Mouse (Mus musculus) embryonic facial prominence, embryonic 15.5 days (tissue): ENCODE results near the gene Tcp11l1. TPM values are rescaled to one million over a fixed set of nuclear protein-coding genes. Genes with fewer than 3 reads are reported as not detected.
A peak's percentile ranks its signal among the peaks of the same experiment; 100 is the strongest.

Experiments
- ATAC-seq: fragments of 200-750 bp; cut with Nextera tagmentation; 2 replicates; pipeline ENCODE4 v1.8.0; 2017; ENCODE audit warnings: low read depth, moderate TSS enrichment; ENCODE audit not compliant: insufficient number of reproducible peaks, low FRiP score, low TSS enrichment
- H3K27ac ChIP-seq: fragments of 300-500 bp; sonication (generic); replicated peaks from 2 replicates; pipeline ENCODE4 v1.5.1; 2015; ENCODE audit warnings: mild to moderate bottlenecking, inconsistent platforms
- H3K27me3 ChIP-seq: fragments of 300-500 bp; sonication (generic); 2 replicates; pipeline ENCODE4 v1.6.1; 2015; ENCODE audit warnings: inconsistent platforms
- H3K36me3 ChIP-seq: fragments of 300-500 bp; sonication (generic); 2 replicates; pipeline ENCODE4 v1.6.1; 2015; ENCODE audit warnings: mild to moderate bottlenecking, inconsistent platforms
- H3K4me1 ChIP-seq: fragments of 300-500 bp; sonication (generic); 2 replicates; pipeline ENCODE4 v1.6.1; 2015; ENCODE audit warnings: inconsistent platforms
- H3K4me2 ChIP-seq: fragments of 300-500 bp; sonication (generic); replicated peaks from 2 replicates; pipeline ENCODE4 v1.6.1; 2015; ENCODE audit warnings: mild to moderate bottlenecking, inconsistent platforms
- H3K4me3 ChIP-seq: fragments of 300-500 bp; sonication (generic); replicated peaks from 2 replicates; pipeline ENCODE4 v1.5.1; 2015; ENCODE audit warnings: mild to moderate bottlenecking, inconsistent platforms
- H3K9ac ChIP-seq: fragments of 300-500 bp; sonication (generic); 2 replicates; pipeline ENCODE4 v1.6.1; 2015; ENCODE audit warnings: inconsistent platforms
- H3K9me3 ChIP-seq: fragments of 300-500 bp; sonication (generic); replicated peaks from 2 replicates; pipeline ENCODE4 v1.6.1; 2016; ENCODE audit warnings: inconsistent platforms
- WGBS: fragments of 180-500 bp; shearing (Covaris S2); methylation state at CpG from one replicate; pipeline ENCODE4 v1.1.7; 2015; 5-methylcytosine and 5-hydroxymethylcytosine counted together
- polyA plus RNA-seq: library from polyadenylated mRNA; unstranded; fragments of >200 nt; fragmentation: Nextera tagmentation; extraction: Ambion mirVana; gene quantifications from 2 replicates; pipeline ENCODE4 v1.2.1, GENCODE M21; 2015

The Tcp11l1 gene
- polyA plus RNA-seq, 1 experiment from 2014 or later, result 41.4 TPM

DNA sequence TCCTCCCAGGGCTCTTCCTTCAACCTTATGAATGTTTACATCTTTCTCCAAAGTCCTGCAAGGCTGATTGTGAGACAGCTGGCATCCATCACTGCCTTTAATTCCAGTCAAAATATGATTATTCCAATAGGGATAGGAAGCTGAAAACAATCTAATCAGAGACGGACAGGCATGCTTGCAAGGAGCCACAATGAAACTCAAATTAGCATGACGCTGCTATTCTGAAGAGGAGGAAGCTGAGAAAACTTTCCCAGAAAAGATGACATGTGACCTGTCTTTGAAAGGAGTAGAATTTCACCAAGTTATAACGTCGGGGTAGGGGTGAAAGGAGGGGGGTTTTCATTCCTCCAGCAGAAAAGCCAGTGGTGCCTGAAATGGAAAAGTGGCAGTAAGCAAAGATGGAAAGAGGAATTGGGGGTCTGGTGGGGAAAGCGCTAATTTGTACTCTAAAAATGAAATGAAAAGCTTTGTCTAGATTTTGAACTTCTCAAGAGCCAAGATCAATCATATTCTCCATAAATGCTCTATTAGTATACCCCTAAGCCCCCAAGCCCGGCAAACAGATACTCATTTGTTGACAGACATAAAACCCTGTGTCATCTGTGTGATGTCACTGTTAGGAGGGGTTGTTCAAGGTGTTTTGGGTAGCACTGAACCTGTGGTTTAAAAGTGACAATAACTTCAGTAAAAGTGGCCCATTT, 1.1 kb downstream of the Tcp11l1 start:
- no peak overlapping the region for H3K9ac ChIP-seq
- peak overlapping the region; percentile 78 for H3K4me3 ChIP-seq
- 19% methylated on average over 6 of the region's 6 CpGs for WGBS
- H3K4me2 ChIP-seq, result peak overlapping the region; percentile 71
- no peak overlapping the region for H3K27ac ChIP-seq
- ATAC-seq, result no peak
- H3K9me3 ChIP-seq, result no peaks in the 10 kb centered on the region
- peaks cover 13% of the 10 kb centered on the region; the same call in 1 of the 2 replicates for H3K4me1 ChIP-seq
- peaks cover 1% of the 10 kb centered on the region; the same call in 1 of the 2 replicates for H3K36me3 ChIP-seq
- H3K27me3 ChIP-seq, result no peaks in the 10 kb centered on the region

DNA sequence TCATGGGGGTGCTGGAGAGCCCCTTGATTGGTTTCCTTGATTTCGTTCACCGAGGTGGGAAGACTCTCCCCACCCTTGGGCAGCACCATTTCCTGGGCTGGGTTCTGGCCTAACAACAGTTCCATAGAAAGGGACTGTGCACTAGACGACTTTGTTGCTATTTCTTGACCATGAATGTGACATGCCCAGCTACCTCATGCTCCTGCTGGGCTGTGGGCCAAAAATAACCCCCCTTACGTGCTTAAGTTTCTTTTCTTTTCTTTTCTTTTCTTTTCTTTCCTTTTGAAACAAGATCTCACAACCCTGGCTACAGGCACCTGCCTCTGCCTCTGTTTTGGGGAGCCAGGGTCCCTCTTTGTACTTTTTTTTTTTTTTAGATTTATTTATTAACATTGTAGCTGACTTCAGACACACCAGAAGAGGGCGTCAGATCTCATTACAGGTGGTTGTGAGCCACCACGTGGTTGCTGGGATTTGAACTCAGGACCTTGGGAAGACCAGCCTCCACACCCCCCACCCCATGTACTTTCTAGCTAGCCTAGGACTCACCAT, 2.1 kb downstream of the Tcp11l1 start:
- no peaks in the 10 kb centered on the region for H3K9me3 ChIP-seq
- no peak overlapping the region for H3K4me3 ChIP-seq
- H3K4me1 ChIP-seq, result peaks cover 13% of the 10 kb centered on the region; the same call in 1 of the 2 replicates
- ATAC-seq, result no peak
- no peak overlapping the region for H3K9ac ChIP-seq
- no peak overlapping the region for H3K4me2 ChIP-seq
- H3K27ac ChIP-seq, result no peak overlapping the region
- H3K36me3 ChIP-seq, result peaks cover 4% of the 10 kb centered on the region; the same call in 1 of the 2 replicates
- 68% methylated on average over 6 of the region's 6 CpGs for WGBS
- no peaks in the 10 kb centered on the region for H3K27me3 ChIP-seq

DNA sequence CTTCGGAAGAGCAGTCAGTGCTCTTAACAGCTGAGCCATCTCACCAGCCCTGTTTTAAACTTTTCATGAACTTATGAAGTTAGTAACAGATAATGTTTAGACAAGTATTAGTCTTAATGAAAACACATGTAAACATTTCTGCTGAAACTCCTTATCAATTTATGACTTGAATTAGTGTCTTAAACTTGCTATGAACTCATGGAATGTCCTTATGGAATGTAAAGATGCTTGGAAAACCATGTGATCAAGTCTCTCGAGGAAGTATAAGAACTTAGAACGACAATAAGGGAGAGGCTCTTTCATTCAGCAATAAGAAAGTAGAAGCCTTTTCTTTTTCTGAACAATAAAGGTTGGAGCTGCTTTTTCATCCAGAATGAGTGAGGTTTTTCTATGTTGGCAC, 7.6 kb downstream of the Tcp11l1 start:
- H3K4me1 ChIP-seq, result no peaks in the 10 kb centered on the region
- 70% methylated on average over 3 of the region's 3 CpGs for WGBS
- H3K27ac ChIP-seq, result no peak overlapping the region
- no peak overlapping the region for H3K4me2 ChIP-seq
- no peak for ATAC-seq
- H3K27me3 ChIP-seq, result no peaks in the 10 kb centered on the region
- no peak overlapping the region for H3K9ac ChIP-seq
- H3K9me3 ChIP-seq, result no peaks in the 10 kb centered on the region
- no peak overlapping the region for H3K4me3 ChIP-seq
- H3K36me3 ChIP-seq, result peaks cover 9% of the 10 kb centered on the region; the same call in 1 of the 2 replicates

DNA sequence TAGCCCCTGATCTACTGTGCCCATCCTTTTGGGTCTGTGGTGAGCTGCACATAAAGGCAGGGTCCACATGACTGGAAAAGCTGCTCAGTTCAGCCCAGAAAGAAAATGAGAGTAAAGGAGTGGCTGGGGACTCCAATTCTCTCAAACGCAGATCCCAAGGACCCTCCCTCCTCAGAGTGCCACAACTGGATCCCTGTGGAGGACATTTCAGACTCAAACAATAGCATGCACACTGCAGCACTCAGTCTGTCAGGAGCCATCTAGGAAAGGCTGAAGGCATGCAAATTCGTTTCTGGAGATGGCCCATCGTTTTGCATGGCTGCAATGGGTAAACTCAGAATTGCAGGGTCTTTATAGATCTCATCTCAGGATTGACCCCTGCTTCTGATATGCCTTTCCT, 8.8 kb downstream of the Tcp11l1 start:
- no peak overlapping the region for H3K9ac ChIP-seq
- no peak for ATAC-seq
- no peak overlapping the region for H3K4me3 ChIP-seq
- no peak overlapping the region for H3K27ac ChIP-seq
- H3K9me3 ChIP-seq, result no peaks in the 10 kb centered on the region
- no peak overlapping the region for H3K4me2 ChIP-seq
- peaks cover 9% of the 10 kb centered on the region; the same call in 1 of the 2 replicates for H3K36me3 ChIP-seq
- H3K4me1 ChIP-seq, result no peaks in the 10 kb centered on the region
- no peaks in the 10 kb centered on the region for H3K27me3 ChIP-seq
- WGBS, result 74% methylated on average over 3 of the region's 3 CpGs

DNA sequence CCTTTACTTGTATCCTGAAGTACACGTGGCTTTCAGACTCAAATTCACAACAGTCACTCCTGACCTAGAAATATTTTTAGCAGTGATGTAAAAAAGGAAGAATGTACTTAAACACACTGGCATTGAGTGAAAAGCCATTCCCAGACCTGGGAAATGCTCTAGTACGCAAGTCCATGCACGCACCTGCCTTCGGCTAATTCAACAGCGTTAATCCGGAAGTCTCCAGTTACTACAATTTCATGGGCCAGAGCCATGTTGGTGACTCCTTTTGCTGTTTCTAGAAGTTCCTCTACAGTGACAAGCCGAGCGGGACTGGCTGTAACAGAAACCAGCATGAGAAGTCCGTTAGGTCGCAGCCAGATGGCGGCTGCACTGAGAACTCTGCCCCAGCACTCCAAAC, 12.3 kb downstream of the Tcp11l1 start:
- Histone ChIP-seq H3K4me3 (no peak overlapping the region), H3K9me3 (no peaks in the 10 kb centered on the region), H3K36me3 (peaks cover 6% of the 10 kb centered on the region; the same call in 1 of the 2 replicates), H3K9ac (no peak overlapping the region), H3K27ac (0 out of 2 replicates have a peak overlapping the region, but pooled peaks have one; percentile 39), H3K27me3 (no peaks in the 10 kb centered on the region), H3K4me1 (no peaks in the 10 kb centered on the region), H3K4me2 (no peak overlapping the region)
- no peak for ATAC-seq
- 54% methylated on average over 11 of the region's 11 CpGs for WGBS

DNA sequence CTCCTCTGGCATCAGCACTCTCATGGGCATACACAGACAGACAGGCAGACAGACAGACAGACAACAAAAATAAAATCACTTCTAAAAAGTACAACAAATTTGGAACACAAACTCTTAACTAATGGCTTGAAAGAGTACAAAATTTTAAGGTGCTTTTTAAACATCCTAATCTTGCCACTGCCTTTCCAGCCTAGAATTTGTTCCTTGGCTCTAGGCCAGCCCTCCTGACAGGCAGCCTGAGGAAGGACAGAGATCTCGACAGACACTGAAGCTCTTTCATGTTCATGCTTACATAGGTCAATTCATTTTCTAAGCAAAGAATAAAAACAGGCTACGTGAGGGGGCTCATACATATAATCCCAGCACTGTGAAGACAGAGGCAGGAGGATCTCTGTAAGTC, 19.4 kb downstream of the Tcp11l1 start:
- WGBS, result 55% methylated on average over 2 of the region's 2 CpGs
- no peak for ATAC-seq

DNA sequence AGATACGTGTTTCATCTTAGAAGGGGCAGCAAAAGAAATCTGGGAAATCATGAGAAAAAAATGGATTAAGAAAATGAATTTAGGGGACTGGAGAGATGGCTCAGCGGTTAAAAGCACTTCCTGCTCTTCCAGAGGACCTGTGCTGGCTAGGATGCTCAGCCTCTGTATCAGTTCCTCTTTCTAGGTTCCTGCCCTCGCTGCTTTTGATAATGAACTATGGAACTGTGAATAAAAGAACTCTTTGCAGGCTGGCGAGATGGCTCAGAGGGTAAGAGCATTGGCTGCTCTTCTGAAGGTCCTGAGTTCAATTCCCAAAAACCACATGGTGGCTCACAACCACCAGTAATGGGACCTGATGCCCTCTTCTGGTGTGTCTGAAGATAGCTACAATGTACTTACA, 21.2 kb downstream of the Tcp11l1 start:
- Histone ChIP-seq H3K4me3 (no peak overlapping the region), H3K27ac (no peak overlapping the region), H3K9ac (no peak overlapping the region), H3K9me3 (no peaks in the 10 kb centered on the region), H3K36me3 (no peaks in the 10 kb centered on the region), H3K4me2 (no peak overlapping the region), H3K27me3 (no peaks in the 10 kb centered on the region), H3K4me1 (no peaks in the 10 kb centered on the region)
- ATAC-seq, result no peak
- WGBS, result 77% methylated on average over 4 of the region's 4 CpGs

More for the DNA sequence above, 19.4 kb downstream of the Tcp11l1 start:
- Histone ChIP-seq H3K4me3 (no peak overlapping the region), H3K9me3 (no peaks in the 10 kb centered on the region), H3K27me3 (no peaks in the 10 kb centered on the region), H3K4me2 (no peak overlapping the region), H3K36me3 (peaks cover 3% of the 10 kb centered on the region; the same call in 1 of the 2 replicates), H3K4me1 (no peaks in the 10 kb centered on the region), H3K9ac (no peak overlapping the region), H3K27ac (no peak overlapping the region)

DNA sequence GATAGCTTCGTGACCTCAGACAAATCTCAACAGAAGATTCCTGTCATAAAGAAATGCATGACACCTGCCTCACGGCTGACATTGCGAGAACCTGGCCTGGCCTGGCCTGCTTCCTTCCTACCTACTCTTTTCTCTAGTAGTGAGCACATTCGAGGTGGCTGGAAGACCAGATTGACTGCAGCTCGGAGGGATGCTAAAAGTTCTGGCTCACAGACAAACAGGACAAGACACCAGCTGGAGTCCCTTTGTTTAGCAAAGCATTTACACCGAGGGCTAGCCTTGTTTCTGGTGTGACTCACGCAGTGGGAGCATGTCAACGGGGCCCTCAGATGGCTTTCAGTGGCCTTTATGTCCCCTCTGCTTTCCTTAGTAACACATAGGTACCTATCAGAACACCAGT, 23.2 kb downstream of the Tcp11l1 start:
- no peaks in the 10 kb centered on the region for H3K4me1 ChIP-seq
- no peak overlapping the region for H3K27ac ChIP-seq
- H3K36me3 ChIP-seq, result peaks cover 7% of the 10 kb centered on the region
- H3K9me3 ChIP-seq, result no peaks in the 10 kb centered on the region
- no peak for ATAC-seq
- H3K4me2 ChIP-seq, result no peak overlapping the region
- WGBS, result 82% methylated on average over 8 of the region's 8 CpGs
- no peaks in the 10 kb centered on the region for H3K27me3 ChIP-seq
- H3K4me3 ChIP-seq, result no peak overlapping the region
- no peak overlapping the region for H3K9ac ChIP-seq

DNA sequence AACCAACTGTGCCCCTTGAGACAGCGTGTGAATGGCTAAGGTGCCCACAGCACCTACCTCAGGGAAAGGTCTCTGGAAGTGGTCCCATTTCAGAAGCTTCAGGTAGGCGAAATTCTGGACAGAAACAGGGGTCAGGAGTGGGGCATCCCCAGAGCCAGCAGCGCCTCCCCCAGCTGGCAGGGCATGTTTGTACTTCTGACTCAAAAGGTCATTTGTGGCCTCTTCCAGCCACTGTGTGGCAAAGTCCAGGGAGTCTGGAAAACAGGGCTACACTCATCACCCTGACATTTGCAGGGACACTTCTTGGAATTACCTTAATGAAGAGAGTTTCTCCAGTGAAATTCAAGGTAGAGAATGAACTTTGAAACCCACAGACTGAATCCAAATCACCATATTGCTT, 23.6 kb downstream of the Tcp11l1 start:
- WGBS, result 74% methylated on average over 3 of the region's 3 CpGs
- ATAC-seq, result no peak
- Histone ChIP-seq H3K4me2 (no peak overlapping the region), H3K4me1 (no peaks in the 10 kb centered on the region), H3K9me3 (no peaks in the 10 kb centered on the region), H3K9ac (no peak overlapping the region), H3K27ac (no peak overlapping the region), H3K4me3 (no peak overlapping the region), H3K27me3 (no peaks in the 10 kb centered on the region), H3K36me3 (peaks cover 11% of the 10 kb centered on the region)

DNA sequence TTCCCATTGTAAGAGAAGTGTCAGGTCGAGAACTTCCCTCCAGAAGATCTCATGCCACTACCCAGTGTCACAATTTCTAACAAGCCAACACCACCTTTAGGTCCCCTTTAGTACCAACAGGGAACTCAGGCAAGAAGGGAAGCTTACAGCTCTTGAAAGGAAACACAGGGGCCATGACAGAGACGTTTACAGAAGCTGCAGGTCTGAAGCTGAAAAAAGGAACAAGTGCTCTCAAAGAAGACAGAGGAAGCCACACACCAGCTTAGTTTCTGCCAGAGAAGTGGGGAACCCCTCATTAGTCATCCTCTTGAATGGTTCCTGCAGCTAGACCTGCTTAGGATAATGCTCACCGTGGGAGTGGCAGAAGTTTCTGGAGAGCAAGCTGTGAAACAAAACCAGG, 24.7 kb downstream of the Tcp11l1 start:
- peaks cover 16% of the 10 kb centered on the region for H3K36me3 ChIP-seq
- WGBS, result 64% methylated on average over 3 of the region's 3 CpGs

DNA sequence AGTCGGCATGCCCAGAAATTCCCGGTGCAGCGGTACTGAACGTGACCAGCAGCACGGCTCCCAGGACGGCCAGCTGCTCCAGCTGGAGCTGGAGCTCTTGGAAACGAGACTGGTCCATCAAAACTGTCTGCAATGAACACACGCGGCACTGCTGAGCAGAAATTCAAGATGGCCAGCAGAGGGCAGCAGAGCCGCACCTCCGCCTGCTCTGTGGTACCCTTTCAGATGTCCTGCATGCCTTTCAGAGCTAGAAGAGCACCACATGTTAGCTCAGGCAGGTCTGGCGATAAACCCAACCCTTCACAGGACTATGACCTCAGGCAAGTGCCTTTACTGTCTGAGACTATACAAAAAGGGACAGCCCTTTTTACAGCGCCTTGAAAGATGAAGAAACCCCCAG, 26.6 kb downstream of the Tcp11l1 start:
- ATAC-seq, result peak; percentile 77
- Histone ChIP-seq H3K9ac (no peak overlapping the region), H3K36me3 (peaks cover 16% of the 10 kb centered on the region), H3K27ac (no peak overlapping the region), H3K9me3 (no peaks in the 10 kb centered on the region), H3K4me3 (no peak overlapping the region), H3K4me2 (no peak overlapping the region), H3K27me3 (no peaks in the 10 kb centered on the region), H3K4me1 (no peaks in the 10 kb centered on the region)
- WGBS, result 7% methylated on average over 13 of the region's 13 CpGs

More for the DNA sequence above, 24.7 kb downstream of the Tcp11l1 start:
- Histone ChIP-seq H3K4me3 (no peak overlapping the region), H3K27me3 (no peaks in the 10 kb centered on the region), H3K4me2 (no peak overlapping the region), H3K9ac (no peak overlapping the region), H3K27ac (no peak overlapping the region), H3K4me1 (no peaks in the 10 kb centered on the region), H3K9me3 (no peaks in the 10 kb centered on the region)
- ATAC-seq, result no peak

DNA sequence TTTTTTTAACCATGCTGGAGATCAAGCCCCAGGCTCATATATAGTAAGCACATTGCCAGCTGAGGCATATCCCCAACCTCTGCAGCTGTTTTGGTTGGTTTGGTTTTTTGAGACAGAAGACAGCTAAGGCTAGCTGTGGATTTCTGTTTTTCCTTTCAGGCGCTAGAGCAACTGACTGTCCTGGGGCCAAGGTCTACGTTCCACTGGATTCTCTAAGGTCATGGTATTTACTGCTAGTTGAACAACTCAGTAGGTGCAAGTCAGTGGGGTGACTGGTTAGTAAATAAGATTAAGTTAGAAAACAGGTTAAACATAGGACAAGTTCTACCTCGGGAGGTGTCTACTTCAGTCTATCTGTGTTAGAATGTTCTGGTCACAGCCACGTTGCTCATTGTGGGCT, 27.2 kb downstream of the Tcp11l1 start:
- no peak for ATAC-seq
- Histone ChIP-seq H3K27me3 (no peaks in the 10 kb centered on the region), H3K9ac (no peak overlapping the region), H3K9me3 (no peaks in the 10 kb centered on the region), H3K36me3 (peaks cover 16% of the 10 kb centered on the region), H3K4me3 (no peak overlapping the region), H3K4me1 (no peaks in the 10 kb centered on the region), H3K27ac (no peak overlapping the region), H3K4me2 (no peak overlapping the region)
- 81% methylated on average over 4 of the region's 4 CpGs for WGBS
